Mouse (Mus musculus) heart, postnatal 25 days (tissue): ENCODE results near the gene Pnpla6. TPM values are rescaled to one million over a fixed set of nuclear protein-coding genes. Genes with fewer than 3 reads are reported as not detected.
"Not testable (repeated sequence)": the region's sequence is repeated elsewhere in the genome, so short reads cannot be mapped to it uniquely, and the experiment has no call there.

ENCODE experiments used
- DNase-seq: peaks from one replicate; pipeline ENCODE4 v3.0.0; 2022; ENCODE audit warnings: low spot score
- intact Hi-C: fragments of 180-260 bp; cut with DNase I; formaldehyde crosslinking; loops from one replicate; pipeline ENCODE4 v1.15.1; 2025
- total RNA-seq, 2 experiments: library from RNA; stranded (reverse); gene quantifications; 2 replicates each; pipeline ENCODE4 v1.2.3; 2021

Gene Pnpla6
- total RNA-seq, 2 experiments from 2014 or later: 10.6 to 11.9 TPM

DNA sequence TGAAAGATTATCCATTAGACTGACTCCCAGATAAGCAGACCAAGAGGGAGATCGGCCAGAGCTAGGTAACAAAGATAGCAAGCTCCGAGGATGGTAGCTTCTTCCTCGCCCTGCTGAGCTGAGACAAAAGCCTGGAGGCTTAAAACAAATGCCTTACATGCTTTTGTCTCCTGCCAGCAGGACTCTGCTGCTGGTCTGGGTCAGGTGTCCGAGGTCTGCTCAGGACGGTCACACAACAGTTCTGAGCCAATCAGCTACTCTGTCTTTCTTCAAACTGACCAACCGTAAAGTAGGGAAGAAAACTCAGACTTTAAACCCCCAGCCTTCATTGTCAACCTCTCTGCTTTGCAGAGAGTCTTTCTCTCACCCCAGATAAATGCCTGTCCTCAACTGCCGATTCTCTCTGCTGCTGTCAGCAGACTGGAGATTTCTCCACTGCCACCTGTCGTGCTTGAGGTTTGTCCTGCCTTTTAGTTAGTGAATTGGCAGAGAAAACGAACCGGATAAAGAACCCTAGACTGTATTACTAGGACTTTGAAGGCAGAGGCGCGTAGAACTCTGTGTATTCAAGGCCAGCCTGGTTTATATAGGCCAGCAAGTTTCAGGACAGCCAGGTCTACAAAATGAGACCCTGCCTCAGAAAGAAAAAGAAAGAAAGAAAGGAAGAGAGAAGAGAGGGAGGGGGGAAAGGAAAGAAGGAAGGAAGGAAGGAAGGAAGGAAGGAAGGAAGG lies 52.6 kb downstream of the Pnpla6 start, which contains the start of gene C330021F23Rik:
Gene C330021F23Rik, plus strand, starts transcription at position 350 of the 731 bp plus-strand sequence.
- no peak for DNase-seq
- intact Hi-C loops: no loop called here

DNA sequence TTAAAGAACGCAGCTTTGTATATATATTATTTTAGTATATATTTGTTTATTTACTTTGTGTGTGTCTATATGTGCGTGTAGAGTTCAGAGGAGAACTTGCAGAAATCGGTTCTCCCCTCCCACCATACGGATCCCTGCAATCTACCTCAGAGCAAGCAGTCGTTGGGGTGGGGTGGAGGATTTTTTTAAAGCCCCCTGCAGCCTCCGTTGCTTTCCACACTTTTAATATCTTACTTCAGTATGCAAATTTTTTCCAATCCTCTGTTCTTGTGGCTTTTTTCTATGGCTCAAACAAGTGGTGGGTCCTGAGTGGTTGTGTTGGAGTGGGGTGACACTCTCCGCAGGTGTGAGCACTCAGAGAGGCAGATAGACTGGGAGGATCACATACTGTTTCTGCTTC lies 53.2 kb downstream of the Pnpla6 start:
- no peak for DNase-seq
- intact Hi-C loops: no loop called here

DNA sequence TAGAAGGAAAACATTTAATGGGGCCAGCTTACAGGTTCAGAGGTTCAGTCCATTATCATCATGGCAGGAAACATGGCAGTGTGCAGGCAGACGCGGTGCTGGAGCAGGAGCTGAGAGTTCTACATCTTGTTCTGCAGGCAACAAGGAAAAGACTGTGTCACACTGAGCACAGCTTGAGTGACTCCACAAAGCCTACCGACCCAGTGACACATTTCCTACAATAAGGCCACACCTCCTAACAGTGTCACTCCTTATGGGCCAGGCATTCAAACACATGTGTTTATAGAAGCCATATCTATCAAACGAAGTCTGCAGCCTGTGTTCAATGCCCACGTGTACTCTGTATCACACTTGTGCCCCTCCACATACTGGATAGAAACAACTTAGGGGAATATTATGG lies 54.6 kb downstream of the Pnpla6 start:
- intact Hi-C loops: no loop called here
- no peak for DNase-seq

DNA sequence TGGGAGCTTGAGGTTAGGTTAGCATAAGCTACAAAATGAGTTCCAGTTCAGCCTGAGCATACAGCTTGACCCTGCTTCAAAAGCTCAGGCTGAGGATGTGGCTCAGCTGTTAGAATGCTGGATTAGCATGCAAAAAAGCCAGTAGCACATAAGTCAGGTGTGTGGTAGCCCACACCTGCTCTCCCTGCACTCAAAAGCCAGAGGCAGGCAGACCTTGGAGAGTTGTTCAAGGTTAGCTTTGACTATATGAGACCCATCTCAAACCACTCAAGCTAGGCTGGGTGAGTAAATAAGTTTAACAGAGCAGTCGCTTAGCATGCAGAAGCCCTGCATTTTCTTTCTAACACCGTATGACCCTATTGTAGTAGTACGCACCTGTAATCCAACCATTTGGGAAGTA lies 59.4 kb downstream of the Pnpla6 start:
- DNase-seq: no peak
- intact Hi-C loops: no loop called here

DNA sequence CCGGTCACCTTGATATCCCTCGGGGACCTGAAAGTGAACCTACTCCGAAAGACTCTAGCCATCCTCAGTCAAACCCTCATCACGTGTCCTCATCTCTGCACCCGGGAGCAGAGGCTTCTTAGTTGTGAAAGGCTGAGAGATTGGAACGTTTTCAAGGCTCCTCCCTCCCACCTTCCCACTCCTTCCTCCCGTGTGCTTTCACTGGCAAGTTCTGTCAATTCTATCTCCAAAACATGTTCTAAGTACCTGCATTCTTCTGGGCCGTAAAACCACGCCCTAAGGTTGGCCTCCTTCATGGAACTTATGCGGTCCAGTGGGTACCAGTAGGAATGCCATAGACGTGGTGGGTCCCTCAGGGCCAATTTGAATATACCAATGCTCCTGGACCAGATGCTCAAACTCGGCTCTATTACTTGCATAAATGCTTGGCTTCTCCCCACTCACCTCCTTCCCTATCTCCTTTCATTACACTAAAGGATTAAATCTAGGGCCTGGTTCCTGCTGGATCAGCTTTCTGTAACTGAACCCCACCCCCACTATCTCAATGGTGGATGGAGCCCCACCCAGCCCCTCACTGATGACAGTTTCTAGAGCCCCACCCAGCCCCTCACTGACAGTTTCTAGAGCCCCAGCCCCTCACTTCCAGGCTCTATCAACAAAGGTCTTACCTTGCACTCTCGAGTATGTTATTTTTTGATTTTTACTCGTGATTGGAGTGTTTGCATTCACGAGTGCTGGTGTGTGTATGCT lies 61.2 kb downstream of the Pnpla6 start:
- intact Hi-C loops: no loop called here
- DNase-seq: no peak

DNA sequence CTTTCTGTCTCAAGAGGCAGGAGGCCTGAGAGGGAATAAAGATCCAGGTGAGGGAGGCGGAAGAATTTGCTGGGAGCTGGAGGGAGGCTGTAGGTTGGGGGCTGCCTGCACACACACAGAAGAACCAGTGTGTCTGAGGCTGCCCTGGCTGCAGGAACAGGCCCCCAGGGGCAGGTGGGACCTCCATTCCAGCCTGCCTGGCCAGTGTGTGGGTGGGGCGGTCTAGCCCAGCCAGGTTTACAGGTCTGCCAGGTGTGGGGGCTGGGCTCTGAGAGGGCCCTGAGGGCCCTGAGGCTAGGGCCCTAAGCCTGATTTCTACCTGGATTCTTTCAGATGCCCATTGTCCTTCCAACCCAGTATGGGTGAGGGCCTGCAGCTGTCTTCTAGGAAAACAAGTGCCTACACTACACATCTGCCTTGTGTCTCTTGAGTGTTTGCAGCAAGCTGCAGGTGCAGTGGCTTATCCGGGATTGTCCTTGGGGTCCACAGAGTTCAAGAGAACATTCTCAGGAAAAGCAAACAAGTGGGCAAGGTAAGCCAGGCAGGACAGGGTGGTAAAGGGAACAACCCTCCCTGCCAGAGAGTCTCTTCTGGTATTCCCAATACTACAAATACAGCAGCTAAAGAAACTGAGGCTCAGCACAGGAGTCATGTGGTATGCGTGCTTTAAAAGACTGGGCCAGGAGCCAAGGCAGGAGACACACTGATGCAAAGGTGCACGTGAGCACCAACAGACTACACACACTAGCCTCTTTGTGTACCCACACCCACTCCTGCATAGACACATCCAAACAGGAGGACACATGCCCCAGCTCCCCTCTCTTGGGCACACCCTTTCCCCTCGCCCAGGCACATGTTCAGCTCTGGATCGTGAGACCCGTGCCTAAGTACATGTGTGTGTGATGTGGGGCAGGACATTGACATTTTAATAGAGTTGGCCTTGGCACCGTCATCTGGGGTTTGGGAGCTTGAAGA lies 64.5 kb downstream of the Pnpla6 start:
- no peak for DNase-seq
- intact Hi-C loops: no loop called here

DNA sequence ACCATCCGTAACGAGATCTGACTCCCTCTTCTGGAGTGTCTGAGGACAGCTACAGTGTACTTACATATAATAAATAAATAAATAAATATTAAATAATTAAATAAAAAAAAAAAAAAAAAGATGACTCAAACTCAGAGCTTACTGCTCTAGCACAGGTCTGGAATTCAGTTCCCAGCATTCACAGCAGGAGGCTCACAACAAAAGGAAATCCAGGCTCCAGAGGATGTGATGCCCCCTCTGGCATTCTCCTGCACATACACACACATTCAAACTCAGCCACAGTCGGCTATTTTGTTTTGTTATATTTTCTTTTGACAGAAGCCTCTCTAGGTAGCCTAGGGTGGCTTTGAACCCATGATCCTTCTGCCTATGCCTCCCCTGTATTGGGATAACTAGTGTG lies 66.8 kb downstream of the Pnpla6 start:
- DNase-seq, intact Hi-C loops: not testable (repeated sequence)

DNA sequence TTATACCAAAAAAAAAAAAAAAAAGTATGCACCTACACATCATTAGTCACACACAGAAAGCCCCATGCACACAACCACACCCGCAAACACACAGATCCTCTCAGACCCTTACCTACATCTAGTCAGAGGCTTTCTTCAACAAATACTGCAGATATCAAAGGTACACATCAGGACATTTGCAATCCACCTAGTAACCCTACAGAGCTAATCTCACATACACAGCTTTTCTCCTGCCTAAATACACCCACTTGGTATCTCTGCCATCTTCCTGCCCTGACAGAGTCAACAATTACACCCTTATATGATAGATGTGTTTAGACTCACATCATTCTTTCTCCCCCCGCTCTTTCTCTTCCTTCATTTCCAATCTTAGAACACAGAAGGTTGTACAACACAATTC lies 71.3 kb downstream of the Pnpla6 start:
- no peak for DNase-seq
- intact Hi-C loops: no loop called here

DNA sequence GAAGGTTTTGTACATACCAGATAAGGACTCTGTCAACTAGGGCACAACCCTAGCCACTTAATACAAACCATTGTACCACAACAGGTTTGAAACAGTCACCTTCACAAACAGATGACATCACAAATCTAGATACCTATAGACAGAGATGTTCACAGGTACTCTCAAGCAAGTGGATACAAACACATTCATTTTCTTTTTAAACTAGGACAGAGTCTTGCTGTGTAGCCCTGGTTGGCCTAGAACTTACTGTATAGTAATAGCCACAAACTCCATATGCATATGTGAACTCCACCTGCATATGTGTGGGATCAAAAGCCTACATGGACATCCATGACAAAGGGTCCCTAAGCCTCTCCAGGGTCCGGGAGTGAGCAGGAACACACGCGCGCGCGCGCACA lies 71.8 kb downstream of the Pnpla6 start, which contains the start of gene Camsap3:
Gene Camsap3, plus strand, starts transcription at position 301 of the 398 bp plus-strand sequence.
- intact Hi-C loops: no loop called here
- no peak for DNase-seq

DNA sequence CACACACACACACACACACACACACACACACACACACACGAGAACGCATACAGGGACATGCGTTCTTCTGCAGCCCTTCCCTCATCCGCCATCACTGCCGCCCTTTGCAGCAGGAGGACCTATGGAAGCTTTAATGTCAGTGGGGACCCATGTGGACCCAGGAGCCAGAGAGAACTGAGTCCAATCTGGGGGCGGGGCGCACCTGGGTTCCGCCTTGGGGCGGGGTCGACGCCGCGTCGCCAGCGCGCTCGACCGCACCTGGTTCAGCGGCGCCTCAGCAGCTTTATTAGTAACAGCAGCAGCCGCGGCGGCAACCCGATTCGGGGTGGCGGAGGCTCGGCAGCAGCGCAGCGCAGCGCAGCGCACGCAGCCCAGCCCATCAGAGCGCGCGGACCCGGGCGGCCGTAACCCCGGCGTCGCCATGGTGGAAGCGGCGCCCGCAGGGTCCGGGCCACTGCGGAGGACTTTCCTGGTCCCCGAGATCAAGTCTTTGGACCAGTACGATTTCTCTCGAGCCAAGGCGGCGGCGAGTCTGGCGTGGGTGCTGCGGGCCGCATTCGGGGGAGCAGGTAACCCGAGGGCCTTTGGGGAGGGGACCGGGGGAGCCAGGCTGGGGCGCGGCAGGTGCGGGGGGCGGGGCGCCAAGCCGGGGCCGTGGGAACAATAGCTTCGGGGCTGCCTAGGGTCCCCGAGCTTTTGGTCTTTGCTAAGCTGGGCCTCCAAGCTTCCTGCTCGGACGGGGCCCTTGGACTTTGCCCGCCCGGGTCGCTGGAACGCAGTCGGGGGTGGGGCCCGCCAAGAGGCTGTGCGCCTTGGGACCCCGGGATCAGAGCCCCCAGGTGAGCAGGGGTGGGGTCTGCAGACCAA lies 72.4 kb downstream of the Pnpla6 start:
- DNase-seq: no peak
- intact Hi-C loops: no loop called here

DNA sequence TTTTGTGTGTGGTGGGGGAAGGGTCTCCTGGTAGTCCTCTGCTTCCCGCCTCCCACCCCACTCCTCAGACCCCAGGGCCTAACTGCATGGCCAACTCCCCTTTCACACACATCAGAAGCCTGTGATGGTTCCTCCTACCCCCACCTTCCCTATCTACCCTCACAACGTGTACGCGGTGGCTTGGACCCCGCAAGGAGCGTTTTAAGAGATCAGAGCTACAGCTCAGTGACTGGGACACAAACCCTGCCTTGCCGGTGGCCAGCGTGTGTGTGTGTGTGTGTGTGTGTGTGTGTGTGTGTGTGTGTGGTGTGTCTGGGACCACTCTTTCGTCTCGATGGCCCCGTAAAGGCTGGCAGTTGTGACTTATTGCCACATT lies 73.1 kb downstream of the Pnpla6 start:
- no peak for DNase-seq
- intact Hi-C loops: no loop called here

DNA sequence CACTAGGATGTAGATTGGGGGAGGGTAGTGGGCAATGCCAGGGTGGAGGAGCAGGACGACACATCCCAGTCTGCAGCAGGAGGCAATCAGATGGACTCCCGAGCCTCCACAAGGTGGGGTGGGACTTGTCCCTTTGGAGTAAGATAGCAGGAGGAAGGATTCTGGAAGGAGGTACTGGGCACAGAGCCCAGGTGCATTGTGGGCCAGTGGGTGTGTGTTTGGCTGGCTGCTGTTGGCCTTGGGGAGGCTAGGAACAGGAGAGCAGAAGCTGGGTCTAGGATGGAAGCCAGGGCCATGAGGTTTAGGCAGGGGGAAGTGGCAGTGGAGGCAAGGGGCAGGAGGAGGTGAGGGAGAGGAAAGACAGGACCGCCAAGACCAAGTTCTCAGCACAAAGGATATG lies 78.3 kb downstream of the Pnpla6 start:
- intact Hi-C loops: no loop called here
- DNase-seq: no peak

Other genes with a start within 250 kb of the Pnpla6 start
- gene Insr, start 235.8 kb upstream of the Pnpla6 start, total RNA-seq: 100 to 1,000 TPM; 118 to 122 TPM
- gene A430078G23Rik, start 162.0 kb upstream of the Pnpla6 start, total RNA-seq: under 1 TPM; 0.34 to 0.67 TPM
- 10 to 100 TPM; 20.0 to 20.3 TPM for gene Arhgef18, start 122.4 kb upstream of the Pnpla6 start, total RNA-seq
- gene Pex11g, start 47.7 kb upstream of the Pnpla6 start, total RNA-seq: 1 to 10 TPM; 3.2 to 3.4 TPM
- not detected for gene Tex45, start 44.5 kb upstream of the Pnpla6 start, total RNA-seq
- gene Zfp358, start 22.2 kb upstream of the Pnpla6 start, total RNA-seq: 10 to 100 TPM; 27.2 to 28.6 TPM
- 10 to 100 TPM; 18.5 to 22.0 TPM for gene Mcoln1, start 14.9 kb upstream of the Pnpla6 start, total RNA-seq
- gene C330021F23Rik, start 52.6 kb downstream of the Pnpla6 start, total RNA-seq: under 1 TPM in 1 of 2 experiments, not detected in 1; 0.25 TPM
- under 1 TPM; 0.47 to 0.67 TPM for gene Camsap3, start 71.9 kb downstream of the Pnpla6 start, total RNA-seq
- gene Xab2, start 105.9 kb downstream of the Pnpla6 start, total RNA-seq: 10 to 100 TPM; 14.5 to 14.9 TPM
- 10 to 100 TPM; 70.6 to 80.3 TPM for gene Pet100, start 106.2 kb downstream of the Pnpla6 start, total RNA-seq
- not detected for gene Pcp2, start 110.2 kb downstream of the Pnpla6 start, total RNA-seq
- 1 to 10 TPM; 4.5 to 4.8 TPM for gene Stxbp2, start 115.6 kb downstream of the Pnpla6 start, total RNA-seq
- gene Retn, start 140.4 kb downstream of the Pnpla6 start, total RNA-seq: 1 to 10 TPM in 1 of 2 experiments, under 1 TPM in 1; 0.70 to 3.7 TPM
- under 1 TPM; 0.22 to 0.34 TPM for gene Mcemp1, start 150.4 kb downstream of the Pnpla6 start, total RNA-seq
- gene Fcor, start 157.0 kb downstream of the Pnpla6 start, total RNA-seq: 1 to 10 TPM in 1 of 2 experiments, not detected in 1; 2.2 TPM
- gene Trappc5, start 160.9 kb downstream of the Pnpla6 start, total RNA-seq: 10 to 100 TPM; 19.1 to 19.3 TPM
- under 1 TPM; 0.29 to 0.59 TPM for gene Fcer2a, start 178.8 kb downstream of the Pnpla6 start, total RNA-seq
- under 1 TPM; 0.65 to 0.67 TPM for gene Clec4g, start 205.3 kb downstream of the Pnpla6 start, total RNA-seq
- gene Cd209a, start 233.6 kb downstream of the Pnpla6 start, total RNA-seq: under 1 TPM; 0.22 to 0.42 TPM